ENCODE assay signal across 21 mouse cellular contexts in genomic region chr1:54809811-54810549, GRCm38 (mm10).
DNase-seq lines count a peak whose midpoint lies in the region; ATAC-seq and TF ChIP-seq lines count a peak whose summit lies in the region.
"Had no signal": no experiment of that assay in that cellular context is flagged by ENCODE, and none has a peak within 500 bp of the region (broad histone marks: within the 10 kb centered on the region; RNA-seq: fewer than 3 reads in every experiment).

No protein-coding gene starts in this region.

- no peaks in the 10 kb centered on the region for H3K27me3 ChIP-seq in heart, embryonic 12.5 days (replicated peaks)
- H3K27me3 ChIP-seq in lung, embryonic 15.5 days: no peaks in the 10 kb centered on the region
- H3K27me3 ChIP-seq: forebrain, embryonic 13.5 days; intestine, embryonic 15.5 days; neural tube, embryonic 12.5 days; Patski; stomach, embryonic 15.5 days had no signal

- TF ChIP-seq CTCF in bone marrow, adult 2 months (IDR thresholded peaks at IDR 0.05; ENCODE audit: control insufficient read depth, insufficient read depth, low read length): no peak

- H3K27ac ChIP-seq in heart, embryonic 12.5 days (ENCODE audit: poor library complexity, severe bottlenecking): no peak overlapping the region
- peak overlapping the region; percentile 62 for H3K27ac ChIP-seq in bone marrow, adult 2 months (ENCODE audit: control insufficient read depth, insufficient read depth, low read depth, low read length, poor library complexity)
- H3K27ac ChIP-seq in lung, embryonic 15.5 days: peak overlapping the region; percentile 51; the same call in 1 of the 2 replicates
- H3K27ac ChIP-seq: embryonic facial prominence, embryonic 10.5 days; forebrain, embryonic 13.5 days; hindbrain, embryonic 14.5 days; intestine, embryonic 15.5 days; limb, embryonic 10.5 days; macrophage; neural tube, embryonic 12.5 days; stomach, embryonic 15.5 days had no signal

- H3K4me3 ChIP-seq in heart, embryonic 12.5 days: no peak overlapping the region
- peak overlapping the region; percentile 35 for H3K4me3 ChIP-seq in bone marrow, adult 2 months (replicated peaks; ENCODE audit: control insufficient read depth, low read depth, low read length)
- no peak overlapping the region for H3K4me3 ChIP-seq in lung, embryonic 15.5 days
- H3K4me3 ChIP-seq: embryonic facial prominence, embryonic 10.5 days; forebrain, embryonic 13.5 days; intestine, embryonic 15.5 days; limb, embryonic 10.5 days; neural tube, embryonic 12.5 days; stomach, embryonic 15.5 days had no signal

- no peak for TF ChIP-seq POLR2A in bone marrow, adult 2 months (IDR thresholded peaks at IDR 0.05; ENCODE audit: borderline replicate concordance, control insufficient read depth, low read depth, low read length)

- peaks cover 14% of the 10 kb centered on the region; the same call in 1 of the 2 replicates for H3K4me1 ChIP-seq in heart, embryonic 12.5 days (replicated peaks)
- H3K4me1 ChIP-seq in bone marrow, adult 2 months (ENCODE audit: control insufficient read depth, insufficient read depth, low read length): no peaks in the 10 kb centered on the region; the same call in 1 of the 2 replicates
- peaks cover 13% of the 10 kb centered on the region for H3K4me1 ChIP-seq in lung, embryonic 15.5 days
- H3K4me1 ChIP-seq: forebrain, embryonic 13.5 days; intestine, embryonic 15.5 days; limb, embryonic 10.5 days; neural tube, embryonic 12.5 days; stomach, embryonic 15.5 days had no signal

- H3K9ac ChIP-seq in heart, embryonic 12.5 days: no peak overlapping the region
- H3K9ac ChIP-seq in lung, embryonic 15.5 days: no peak overlapping the region
- H3K9ac ChIP-seq: forebrain, embryonic 13.5 days; hindbrain, embryonic 14.5 days; intestine, embryonic 15.5 days; neural tube, embryonic 12.5 days; stomach, embryonic 15.5 days had no signal

- H3K36me3 ChIP-seq in heart, embryonic 12.5 days: no peaks in the 10 kb centered on the region
- H3K36me3 ChIP-seq in lung, embryonic 15.5 days: no peaks in the 10 kb centered on the region
- H3K36me3 ChIP-seq: embryonic facial prominence, embryonic 10.5 days; intestine, embryonic 15.5 days; limb, embryonic 10.5 days; neural tube, embryonic 12.5 days; stomach, embryonic 15.5 days had no signal

- ATAC-seq in heart, embryonic 12.5 days (ENCODE audit: insufficient number of reproducible peaks, low FRiP score): 0 out of 2 replicates have a peak, but pooled peaks have one; percentile 36
- ATAC-seq in lung, embryonic 15.5 days (ENCODE audit: borderline replicate concordance, extremely low read depth, low FRiP score, low TSS enrichment): peak; percentile 89
- ATAC-seq in megakaryocyte, adult 5-6 weeks (ENCODE audit: poor library complexity, severe bottlenecking): peak; percentile 96
- ATAC-seq: activated CD4-positive, CD25-positive, alpha-beta regulatory T cell, adult 4 months; forebrain, embryonic 13.5 days; intestine, embryonic 15.5 days; Patski had no signal

- H3K4me2 ChIP-seq in heart, embryonic 12.5 days: no peak overlapping the region
- peak overlapping the region; percentile 12 for H3K4me2 ChIP-seq in lung, embryonic 15.5 days
- H3K4me2 ChIP-seq: forebrain, embryonic 13.5 days; hindbrain, embryonic 14.5 days; intestine, embryonic 15.5 days; neural tube, embryonic 12.5 days; stomach, embryonic 15.5 days had no signal

- no peaks in the 10 kb centered on the region for H3K9me3 ChIP-seq in heart, embryonic 12.5 days (replicated peaks)
- H3K9me3 ChIP-seq in lung, embryonic 15.5 days: no peaks in the 10 kb centered on the region
- H3K9me3 ChIP-seq: embryonic facial prominence, embryonic 10.5 days; forebrain, embryonic 13.5 days; intestine, embryonic 15.5 days; limb, embryonic 10.5 days; neural tube, embryonic 12.5 days; stomach, embryonic 15.5 days had no signal

- WGBS in heart, embryonic 12.5 days: 70% methylated on average over 10 of the region's 10 CpGs
- WGBS in bone marrow, adult 2 months: 58% methylated on average over 10 of the region's 10 CpGs
- whole genome bisulfite sequencing in lung, embryonic 15.5 days: 43% methylated on average over 10 of the region's 10 CpGs

- intact Hi-C loops in heart, postnatal 36 days (cut with DNase I): no loop called here

- no peak for DNase-seq in heart, postnatal 36 days
- no peak for DNase-seq in natural killer cell, adult 2 months (ENCODE audit: low spot score in 2 of 2)
- DNase-seq in adrenal gland, postnatal 14 days: no peak
- no peak for DNase-seq in neural tube, embryonic 10.5 days (ENCODE audit: extremely low spot score, low spot score)
- DNase-seq: cerebellum, postnatal 14 days; midbrain, embryonic 14.5 days; right cerebral cortex, postnatal 14 days had no signal

Comparison
In these comparisons a context has a peak if more than half of its experiments do, and no peak if none do; other contexts are left out.
1. ATAC-seq: peak in every context shown above with its lines; median percentile 96 in megakaryocyte, adult 5-6 weeks; 89 in lung, embryonic 15.5 days; 36 in heart, embryonic 12.5 days.